Mouse (Mus musculus) brain, embryonic 14.5 days (tissue): ENCODE measurements around the gene Gnb3.

Experiments
- CTCF ChIP-seq: fragments of 200-500 bp; IDR thresholded peaks from 2 replicates; pipeline ENCODE4 v1.5.1; 2012; ENCODE audit warnings: inconsistent platforms, mild to moderate bottlenecking, moderate library complexity, borderline replicate concordance; ENCODE audit not compliant: insufficient read depth, insufficient read length; ENCODE audit errors: extremely low read depth
- POLR2A ChIP-seq: fragments of 200-500 bp; IDR thresholded peaks from 2 replicates; pipeline ENCODE4 v1.6.1; 2012; ENCODE audit warnings: mild to moderate bottlenecking, inconsistent platforms, borderline replicate concordance; ENCODE audit not compliant: poor library complexity, insufficient read depth, insufficient read length, severe bottlenecking; ENCODE audit errors: extremely low read depth

DNA sequence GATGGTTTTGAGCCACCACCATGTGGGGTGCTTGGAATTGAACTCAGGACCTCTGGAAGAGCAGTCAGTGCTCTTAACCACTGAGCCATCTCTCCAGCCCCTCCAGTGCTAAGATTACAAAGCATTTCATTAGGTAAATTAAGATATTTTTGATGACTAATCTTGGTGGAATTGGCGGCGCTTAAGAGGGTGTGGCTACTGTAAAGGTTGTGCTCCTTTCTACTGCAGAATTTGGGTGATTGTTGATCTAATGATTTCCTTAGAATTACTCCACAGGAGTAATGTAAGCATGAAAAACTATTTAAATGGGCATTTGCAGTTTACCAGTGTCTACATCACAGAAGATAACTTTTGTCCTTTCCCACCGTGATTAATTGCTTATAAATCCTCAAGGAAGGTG is 35.7 kb downstream of the Gnb3 start:
- no peak for TF ChIP-seq CTCF
- TF ChIP-seq POLR2A: no peak
